Mouse (Mus musculus): ENCODE results near the gene Vmn1r47.
"Not testable (repeated sequence)": the region's sequence is repeated elsewhere in the genome, so short reads cannot be mapped to it uniquely, and the experiment has no call there.

The Vmn1r47 gene

DNA sequence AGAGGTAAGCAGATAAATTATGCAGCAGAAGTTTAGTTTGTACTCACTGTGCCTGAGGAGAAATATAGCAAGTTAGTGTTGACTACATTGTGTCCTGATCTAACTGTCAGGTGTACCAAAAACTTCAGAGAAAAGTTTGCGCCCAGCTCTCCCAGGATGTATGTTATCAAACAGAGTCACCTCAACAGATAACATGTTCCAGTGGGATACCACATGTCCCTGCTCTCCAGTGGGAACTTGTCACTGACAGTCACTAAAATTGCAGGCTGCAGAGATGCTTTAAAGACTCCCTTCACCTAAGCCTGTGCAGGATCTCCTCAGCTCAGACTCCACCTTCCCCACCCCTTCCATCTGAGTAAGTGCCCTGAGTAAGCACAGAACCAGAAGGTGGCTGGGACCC lies at the start of gene Vmn1r47:
Gene Vmn1r47, plus strand, starts transcription at position 301 of the 400 bp plus-strand sequence.
- DNase-seq (ENCODE audit: low spot score in 2 of 2) = not testable (repeated sequence)

DNA sequence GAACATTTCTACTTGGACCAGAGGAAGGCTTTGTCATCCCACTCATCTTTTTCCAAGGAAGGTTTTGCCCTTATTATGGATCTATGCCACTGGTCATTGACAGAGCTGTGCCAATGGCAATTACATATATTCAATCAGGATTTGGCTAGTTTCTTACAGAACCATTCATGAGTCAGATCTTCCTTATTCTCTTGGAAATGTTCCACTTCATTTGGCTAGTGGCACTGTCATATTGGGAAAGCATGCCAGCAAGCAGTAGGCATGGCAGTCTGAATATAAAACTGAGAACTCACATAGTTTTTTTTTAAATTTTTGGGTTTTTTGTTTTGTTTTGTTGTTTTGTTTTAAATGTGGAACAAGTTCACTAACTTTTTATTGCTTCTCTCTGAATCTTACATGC lies 49.6 kb upstream of the Vmn1r47 start:
- DNase-seq (ENCODE audit: low spot score in 2 of 2) = no peak

DNA sequence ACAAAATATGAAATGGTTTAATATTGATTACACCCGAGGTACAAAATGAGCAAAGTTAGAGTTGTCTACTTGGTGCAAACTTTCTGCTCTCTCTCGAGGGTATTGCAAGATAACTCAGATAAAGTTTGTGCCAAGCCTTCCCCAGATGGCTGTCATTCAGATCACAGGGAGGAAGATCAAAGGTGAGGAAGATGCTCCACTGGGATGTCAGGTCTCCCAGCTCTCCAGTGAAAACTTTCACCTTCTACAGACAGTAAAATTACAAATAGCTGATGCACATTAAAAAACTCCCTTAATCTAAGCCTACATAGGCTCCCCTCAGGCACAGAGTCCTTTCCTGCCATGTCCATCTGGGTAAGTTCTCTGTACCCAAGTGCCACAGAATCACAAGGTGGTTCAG lies 46.9 kb upstream of the Vmn1r47 start, which contains the start of gene Vmn1r46:
Gene Vmn1r46, plus strand, starts transcription at position 301 of the 400 bp plus-strand sequence.
- DNase-seq (ENCODE audit: low spot score in 2 of 2) = no peak

- DNase-seq (ENCODE audit: low spot score in 2 of 2) = no peak
These were observed 30.0 kb upstream of the Vmn1r47 start for GRCm38 (mm10) chr6:89985989-89986388.

GRCm38 (mm10) chr6:90036741-90037140 lies 20.8 kb downstream of the Vmn1r47 start, which contains the start of gene Vmn1r48:
Gene Vmn1r48 (minus strand): TSS chr6:90036841.
- DNase-seq (ENCODE audit: low spot score in 2 of 2) = not testable (repeated sequence)
